Mouse (Mus musculus) forebrain, embryonic 11.5 days (tissue): Measurements from ENCODE around the gene Asah2. TPM values are rescaled to one million over a fixed set of nuclear protein-coding genes. Genes with fewer than 3 reads are reported as not detected.

Experiments
- ATAC-seq: fragments of 200-750 bp; cut with Nextera tagmentation; replicated peaks from 2 replicates; pipeline ENCODE4 v1.8.0; 2017; ENCODE audit warnings: moderate TSS enrichment; ENCODE audit not compliant: low FRiP score
- DNase-seq: peaks from one replicate; pipeline ENCODE4 v3.0.0-alpha.2; 2017; ENCODE audit warnings: low spot score
- H3K27ac ChIP-seq: fragments of 300-500 bp; sonication (generic); 2 replicates; pipeline ENCODE4 v1.5.1; 2014; ENCODE audit warnings: low read depth, low read length
- H3K27me3 ChIP-seq: fragments of 300-500 bp; sonication (generic); 2 replicates; pipeline ENCODE4 v1.6.1; 2014; ENCODE audit warnings: mild to moderate bottlenecking, low read length, mixed read lengths; ENCODE audit not compliant: control insufficient read depth, insufficient read depth
- H3K36me3 ChIP-seq: fragments of 300-500 bp; sonication (generic); 2 replicates; pipeline ENCODE4 v1.6.1; 2014; ENCODE audit warnings: mild to moderate bottlenecking, low read length, moderate library complexity, mixed read lengths; ENCODE audit not compliant: control insufficient read depth, insufficient read depth
- H3K4me1 ChIP-seq: fragments of 300-500 bp; sonication (generic); replicated peaks from 2 replicates; pipeline ENCODE4 v1.6.1; 2014; ENCODE audit warnings: low read length, mixed read lengths; ENCODE audit not compliant: control insufficient read depth, insufficient read depth
- H3K4me2 ChIP-seq: fragments of 300-500 bp; sonication (generic); 2 replicates; pipeline ENCODE4 v1.6.1; 2014; ENCODE audit warnings: low read depth, mild to moderate bottlenecking, low read length, moderate library complexity, mixed read lengths; ENCODE audit not compliant: severe bottlenecking
- H3K4me3 ChIP-seq: fragments of 300-500 bp; sonication (generic); 2 replicates; pipeline ENCODE4 v1.5.1; 2014; ENCODE audit warnings: low read depth, low read length
- H3K9ac ChIP-seq: fragments of 300-500 bp; sonication (generic); 2 replicates; pipeline ENCODE4 v1.6.1; 2014; ENCODE audit warnings: low read length
- H3K9me3 ChIP-seq: fragments of 300-500 bp; sonication (generic); 2 replicates; pipeline ENCODE4 v1.6.1; 2016; ENCODE audit warnings: low read length, mixed read lengths; ENCODE audit not compliant: control insufficient read depth
- WGBS: fragments of 180-500 bp; shearing (Covaris S2); extraction: QIAGEN DNeasy Blood & Tissue Kit; methylation state at CpG from one replicate; pipeline ENCODE4 v1.1.7; 2014; 5-methylcytosine and 5-hydroxymethylcytosine counted together
- polyA plus RNA-seq: library from polyadenylated mRNA; unstranded; fragments of >200 nt; fragmentation: Nextera tagmentation; extraction: Ambion mirVana; gene quantifications from 2 replicates; pipeline ENCODE4 v1.2.1, GENCODE M21; 2014

Gene Asah2
- polyA plus RNA-seq, 1 experiment from 2014 or later, result 0.56 TPM

GRCm38 (mm10) chr19:31954696-31955095 is 153.3 kb downstream of the Asah2 start:
- ATAC-seq (no peak), DNase-seq (no peak)
- Histone ChIP-seq H3K4me2 (no peak overlapping the region), H3K27me3 (no peaks in the 10 kb centered on the region), H3K4me3 (no peak overlapping the region), H3K27ac (no peak overlapping the region), H3K4me1 (no peaks in the 10 kb centered on the region), H3K9ac (no peak overlapping the region), H3K9me3 (no peaks in the 10 kb centered on the region), H3K36me3 (no peaks in the 10 kb centered on the region)
- 85% methylated on average over 4 of the region's 4 CpGs for WGBS

DNA sequence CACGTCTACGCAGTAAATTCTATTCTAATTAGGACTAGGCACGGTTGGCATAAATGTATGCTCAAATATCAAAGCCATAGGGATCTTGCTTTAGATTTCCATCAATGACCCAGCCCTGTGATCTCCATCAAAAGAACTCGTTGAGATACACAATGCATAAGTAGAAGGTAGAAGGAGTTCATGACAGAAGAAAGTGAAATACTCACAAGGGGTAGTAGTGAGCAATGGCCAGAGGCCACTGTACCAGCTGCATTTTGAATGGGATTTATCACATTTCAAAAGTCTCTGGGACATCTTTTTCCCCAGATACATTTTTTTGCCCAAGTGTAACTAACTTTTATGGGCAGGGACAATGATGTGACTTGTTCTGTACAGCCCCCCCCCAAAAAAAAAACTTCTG is 153.7 kb downstream of the Asah2 start:
- H3K36me3 ChIP-seq, result no peaks in the 10 kb centered on the region
- H3K4me3 ChIP-seq, result no peak overlapping the region
- H3K9me3 ChIP-seq, result no peaks in the 10 kb centered on the region
- 77% methylated on average over 4 of the region's 4 CpGs for WGBS
- no peak overlapping the region for H3K27ac ChIP-seq
- ATAC-seq, result no peak
- H3K9ac ChIP-seq, result no peak overlapping the region
- no peak for DNase-seq
- no peak overlapping the region for H3K4me2 ChIP-seq
- no peaks in the 10 kb centered on the region for H3K4me1 ChIP-seq
- no peaks in the 10 kb centered on the region for H3K27me3 ChIP-seq

- no peak for DNase-seq
- Histone ChIP-seq H3K27me3 (no peaks in the 10 kb centered on the region), H3K4me3 (no peak overlapping the region), H3K4me1 (no peaks in the 10 kb centered on the region), H3K9ac (no peak overlapping the region), H3K4me2 (no peak overlapping the region), H3K27ac (no peak overlapping the region), H3K9me3 (no peaks in the 10 kb centered on the region), H3K36me3 (no peaks in the 10 kb centered on the region)
- 85% methylated on average over 2 of the region's 2 CpGs for WGBS
- ATAC-seq, result no peak
Observed at GRCm38 (mm10) chr19:31953799-31954198, 154.2 kb downstream of the Asah2 start.

- H3K27ac ChIP-seq, result no peak overlapping the region
- H3K36me3 ChIP-seq, result no peaks in the 10 kb centered on the region
- H3K9me3 ChIP-seq, result no peaks in the 10 kb centered on the region
- ATAC-seq (no peak), DNase-seq (no peak)
- no peaks in the 10 kb centered on the region for H3K4me1 ChIP-seq
- no peak overlapping the region for H3K9ac ChIP-seq
- no peak overlapping the region for H3K4me3 ChIP-seq
- 82% methylated on average over 7 of the region's 7 CpGs for WGBS
- no peak overlapping the region for H3K4me2 ChIP-seq
- H3K27me3 ChIP-seq, result no peaks in the 10 kb centered on the region
Observed at GRCm38 (mm10) chr19:31950793-31951489, 157.1 kb downstream of the Asah2 start.

Other genes starting within 250 kb of the Asah2 start
- gene A1cf, start 239.4 kb downstream of the Asah2 start, polyA plus RNA-seq, result not detected in 2 replicates